Mouse (Mus musculus) gastrocnemius, postnatal 25 days (tissue): Measurements from ENCODE around the gene Zmynd8. TPM values are rescaled to one million over a fixed set of nuclear protein-coding genes. Genes with fewer than 3 reads are reported as not detected.

Experiments used
- DNase-seq: peaks from one replicate; pipeline ENCODE4 v3.0.0; 2022
- microRNA-seq, 2 experiments: library from miRNA; unstranded; fragments of <30 nt; microRNA quantifications; one replicate each; pipeline ENCODE4 v1.2.0; 2021; ENCODE audit warnings: borderline replicate concordance in 2 of 2
- total RNA-seq, 2 experiments: library from RNA; stranded (reverse); gene quantifications; 1 replicate in 1 of 2; 2 replicates in 1 of 2; pipeline ENCODE4 v1.2.3; 2021

Gene Zmynd8
- total RNA-seq, 2 experiments from 2014 or later, result 17.1 to 18.4 TPM

DNA sequence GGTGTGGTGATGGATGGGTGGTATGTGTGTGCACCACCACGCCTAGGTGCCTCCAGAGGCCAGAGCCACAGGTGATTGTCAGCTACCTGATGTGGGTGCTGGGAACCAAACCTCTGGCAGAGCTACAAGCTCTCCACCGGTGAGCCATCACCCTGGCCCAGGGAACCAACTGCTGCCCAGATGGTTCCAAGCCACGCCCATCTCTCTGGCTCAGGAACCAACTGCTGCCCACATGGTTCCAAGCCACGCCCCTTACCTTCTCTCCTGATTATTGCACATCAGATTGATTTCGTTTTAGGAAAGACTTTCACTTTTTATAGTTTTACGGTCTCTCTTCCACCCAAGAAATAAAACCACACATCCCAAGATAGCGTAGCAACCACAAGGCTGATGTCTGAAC, 150.8 kb downstream of the Zmynd8 start:
- no peak for DNase-seq

DNA sequence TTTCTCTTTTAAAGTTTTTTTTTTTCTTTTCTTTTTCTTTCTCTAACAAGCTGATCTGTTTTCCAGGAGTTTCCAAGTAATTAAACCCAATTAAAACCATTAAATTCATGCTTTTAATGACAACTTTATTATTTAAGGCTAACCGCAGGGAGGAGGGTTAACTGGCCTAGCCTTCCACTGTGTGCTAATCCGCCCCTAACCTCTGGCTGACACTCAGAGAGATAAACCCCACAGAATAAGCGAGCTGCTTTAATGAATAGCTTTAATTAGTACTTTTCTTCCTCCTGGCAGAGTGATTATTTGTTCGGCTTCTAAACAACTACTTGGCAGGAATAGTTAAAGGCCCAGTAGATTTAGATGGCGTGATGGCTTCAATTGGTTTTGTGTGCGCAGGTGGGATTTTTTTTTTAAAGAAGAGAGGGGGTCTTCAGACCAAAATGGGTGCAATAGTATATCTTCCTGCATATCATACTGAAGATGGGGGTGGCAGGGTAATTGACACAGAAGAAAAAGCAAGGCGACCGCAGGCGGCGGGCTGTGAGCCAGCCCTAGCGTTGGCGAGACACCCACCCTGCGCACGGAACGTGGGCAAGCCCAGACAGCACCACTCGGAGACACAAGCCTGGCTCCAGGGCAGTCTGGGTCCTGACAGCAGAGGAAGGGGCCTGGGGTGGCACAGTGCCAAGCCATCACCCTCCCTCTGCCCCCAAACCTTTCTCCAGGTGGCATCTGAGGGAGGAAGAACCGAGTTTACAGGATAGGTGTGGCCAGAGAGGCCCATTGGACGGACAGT, 153.3 kb downstream of the Zmynd8 start:
- no peak for DNase-seq

DNA sequence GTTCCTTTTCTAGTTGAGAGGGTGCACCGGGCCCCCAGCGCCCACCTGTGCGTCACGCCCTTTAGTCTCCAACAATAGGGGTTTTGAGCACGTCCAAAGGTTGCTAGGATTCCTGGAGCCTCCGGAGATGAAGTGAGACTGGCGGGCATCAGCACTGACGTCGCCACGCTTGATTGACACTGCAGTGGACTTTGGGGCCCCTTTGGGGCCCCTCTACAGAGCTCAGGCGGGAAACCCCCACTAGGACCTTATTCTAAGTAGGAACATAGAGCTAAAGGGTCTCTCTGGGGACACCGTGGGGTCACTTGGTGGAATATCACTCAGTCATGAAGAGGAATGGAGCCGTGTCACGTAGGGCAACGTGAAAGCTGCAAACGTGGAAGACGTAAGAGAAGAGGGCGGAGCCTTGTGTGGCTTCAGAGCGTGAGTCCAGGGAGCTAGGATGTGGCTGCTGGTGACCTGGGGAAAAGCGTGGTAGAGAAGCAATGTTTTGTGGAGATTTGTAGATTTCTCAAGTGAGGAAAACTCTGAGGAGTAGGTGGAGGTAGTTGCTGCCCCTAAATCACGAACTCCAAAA, 156.5 kb downstream of the Zmynd8 start:
- no peak for DNase-seq

DNA sequence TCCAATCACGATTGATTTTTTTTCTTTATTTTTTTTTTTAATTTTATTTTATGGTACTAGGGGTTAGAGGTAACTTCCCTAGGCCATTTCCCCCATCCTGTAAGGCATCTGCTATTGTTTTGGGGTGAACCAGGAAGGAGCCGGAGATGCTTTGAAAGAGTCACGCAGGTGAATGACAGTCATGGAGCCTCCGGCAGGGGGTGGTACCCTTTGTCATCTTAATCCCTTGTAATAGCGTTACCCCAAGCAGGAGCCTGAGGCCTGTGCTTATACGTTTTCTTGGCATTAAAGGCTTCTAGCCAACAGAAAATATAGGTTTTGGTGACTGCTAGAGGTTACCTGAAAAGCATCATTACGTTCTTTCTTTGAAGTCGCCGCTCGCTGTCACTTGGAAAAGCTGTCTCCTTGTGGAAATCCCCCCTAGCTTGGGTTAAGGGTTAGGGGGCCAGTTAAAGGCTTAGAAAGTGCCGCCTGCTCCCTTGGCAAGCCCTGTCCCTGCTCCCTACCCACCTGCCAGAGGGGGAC, 157.2 kb downstream of the Zmynd8 start:
- no peak for DNase-seq

DNA sequence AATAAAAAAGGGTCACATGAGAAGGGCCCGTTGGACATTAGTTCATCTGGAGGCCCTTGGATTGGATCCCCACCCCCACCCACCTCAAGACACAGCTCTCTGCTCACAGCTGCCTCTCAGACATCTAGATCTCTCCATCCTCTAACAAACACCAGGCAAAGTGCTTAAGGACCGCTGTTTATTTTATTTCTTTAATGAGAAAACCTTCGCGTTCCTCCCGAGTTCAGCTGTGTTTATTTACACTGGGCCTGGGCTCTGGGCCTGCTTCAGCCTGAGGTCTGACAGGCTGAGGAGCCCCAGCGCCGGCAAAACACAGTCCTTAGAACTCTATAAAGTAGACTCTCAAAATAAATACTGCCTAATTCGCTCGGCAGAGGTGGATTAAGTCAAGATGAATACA, 157.8 kb downstream of the Zmynd8 start:
- DNase-seq, result no peak

DNA sequence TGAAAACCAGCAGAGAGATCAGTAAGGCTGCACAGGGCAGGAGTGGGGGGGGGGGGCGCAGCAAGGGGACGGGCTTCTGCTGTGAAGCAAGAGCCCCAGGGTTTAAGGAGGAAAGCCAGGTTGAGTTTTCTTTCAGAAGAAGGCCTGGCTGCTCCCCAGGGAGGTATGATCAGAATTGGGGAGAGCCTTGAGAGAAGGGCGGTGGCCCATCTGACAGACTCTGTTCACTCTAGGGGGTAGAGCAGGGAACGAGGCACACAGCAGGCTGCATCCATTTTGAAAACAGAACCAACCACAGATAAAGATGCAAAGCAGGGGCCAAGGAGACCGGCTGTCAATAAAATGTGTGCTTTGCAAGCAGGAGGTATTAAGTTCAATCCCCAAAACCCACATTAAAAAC, 158.4 kb downstream of the Zmynd8 start:
- DNase-seq, result no peak

DNA sequence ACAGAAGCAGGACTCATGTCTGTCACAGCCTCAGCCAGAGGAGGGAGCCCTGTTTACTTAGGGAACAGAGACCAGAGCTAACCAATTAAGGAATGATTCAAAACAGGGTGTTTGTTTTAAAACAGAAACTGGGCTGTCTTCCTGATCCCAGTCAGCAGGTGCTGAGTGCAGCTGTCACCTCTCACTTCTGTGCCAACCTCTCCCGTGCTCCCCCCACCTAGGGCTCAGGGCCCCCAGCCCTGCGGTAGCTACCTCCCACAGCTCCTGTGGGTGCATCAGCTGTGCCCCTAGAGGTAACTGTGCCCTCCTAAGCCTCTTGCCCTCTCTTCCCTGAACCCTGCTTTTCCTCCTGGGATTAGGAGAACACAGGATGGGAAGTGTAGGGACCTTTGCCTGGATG, 162.5 kb downstream of the Zmynd8 start:
- DNase-seq, result no peak

Small RNA genes within 50 kb of the gene (microRNA-seq; reads per million reads assigned to microRNA genes)
- 0 reads per million in 2 experiments for gene Gm22692

Other genes starting within 250 kb of the Zmynd8 start
- 10 to 100 TPM; 11.3 to 13.5 TPM for gene Ncoa3, start 93.6 kb upstream of the Zmynd8 start, total RNA-seq